Mouse (Mus musculus): ENCODE data around the gene Gss.

DNA sequence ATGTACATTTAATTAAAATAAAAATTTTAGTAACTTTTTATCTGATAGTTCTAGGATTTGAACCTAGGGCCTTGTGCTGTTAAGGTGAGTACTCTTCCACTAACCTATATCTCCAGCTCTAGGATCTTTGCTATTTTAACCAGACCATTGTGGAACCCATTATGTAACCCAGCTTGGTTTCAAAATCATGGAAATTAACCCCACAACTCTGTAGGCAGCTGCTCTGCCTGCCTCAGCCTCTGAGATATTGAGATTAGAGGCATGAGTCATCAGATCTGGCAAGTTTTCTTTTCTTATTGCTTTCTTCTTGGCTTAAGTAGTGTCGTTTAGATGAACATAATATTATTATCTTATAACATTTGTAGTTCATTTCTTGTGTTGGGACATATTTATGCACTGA lies 68.2 kb downstream of the Gss start:
- TF ChIP-seq TAL1 (IDR thresholded peaks at IDR 0.05; ENCODE audit: low read length) (no peak), GATA1 (IDR thresholded peaks at IDR 0.05; ENCODE audit: low read length) (no peak)
